Mouse (Mus musculus): ENCODE data around the gene Relb. TPM values are rescaled to one million over a fixed set of nuclear protein-coding genes. Genes with fewer than 3 reads are reported as not detected.

Relb gene
- 13.7 and 26.5 TPM in 2 replicates for polyA plus RNA-seq (2012; ENCODE audit: low replicate concordance)

DNA sequence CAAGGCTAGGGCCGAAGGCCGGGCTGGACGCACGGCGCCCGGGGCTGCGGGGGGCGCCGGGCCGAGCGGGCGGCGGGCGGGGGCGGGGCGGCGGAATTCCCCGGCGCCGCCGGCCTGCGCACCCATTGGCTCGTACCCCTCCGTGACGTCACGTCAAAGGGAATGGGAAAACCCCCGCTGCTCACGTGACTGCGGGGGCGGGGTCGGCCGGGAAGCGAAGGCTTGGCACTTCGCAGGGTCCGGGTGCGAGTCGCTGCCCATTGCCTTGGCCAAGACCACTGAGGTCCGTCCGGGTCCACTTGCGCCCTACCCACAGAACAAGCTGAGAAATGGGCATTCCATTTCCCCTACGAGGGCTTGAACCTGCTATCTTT lies at the start of gene Relb:
TSS of gene Relb (minus strand) at position 78 of the 374 bp plus-strand sequence.

GRCm38 (mm10) chr7:19677872-19678271 lies 48.6 kb upstream of the Relb start, which contains the start of gene Apoc2:
TSS of gene Apoc2 (minus strand) at chr7:19677941.

GRCm38 (mm10) chr7:19664955-19665841 lies 36.0 kb upstream of the Relb start, which contains the start of gene Clptm1:
TSS of gene Clptm1 (minus strand) at chr7:19665033.

GRCm38 (mm10) chr7:19603849-19604605 lies 25.2 kb downstream of the Relb start, which contains the start of gene Clasrp:
TSS of gene Clasrp (minus strand) at chr7:19604486.

DNA sequence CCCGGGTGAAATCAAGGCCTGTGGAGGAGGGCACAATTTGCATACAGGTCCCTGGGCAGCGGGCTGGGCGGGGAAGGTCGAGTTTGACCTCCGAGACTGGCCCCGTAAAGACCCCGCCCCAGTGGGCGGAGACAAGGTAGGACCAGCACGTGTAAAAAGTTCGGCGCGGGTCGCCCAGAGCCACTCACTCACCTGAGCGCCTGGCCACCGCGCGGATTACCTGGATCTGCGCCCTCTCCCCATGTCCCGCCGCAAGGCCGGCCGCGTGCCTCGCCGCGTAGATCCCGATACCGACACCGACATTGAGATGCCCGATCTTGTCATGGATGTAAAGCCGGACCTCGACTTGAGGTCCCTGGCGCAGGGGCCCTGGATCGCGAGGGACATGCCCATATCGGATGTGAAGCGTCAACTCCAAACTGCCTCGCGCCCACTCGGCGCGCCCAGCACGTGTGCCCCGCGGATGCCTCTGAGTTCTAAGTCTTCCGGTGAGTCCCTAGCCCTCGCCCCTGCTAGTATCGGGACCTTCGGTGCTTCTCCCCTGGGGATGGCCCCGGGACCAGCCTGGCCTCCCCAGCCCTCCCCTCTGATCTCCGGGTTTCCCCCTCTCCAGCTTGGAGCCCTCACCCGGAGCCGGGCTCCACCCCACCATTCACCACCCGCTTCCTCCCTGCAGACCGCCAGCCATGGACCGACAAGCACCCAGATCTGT lies 51.9 kb downstream of the Relb start, which contains the start of the genes Zfp296 and Gemin7:
TSS of gene Zfp296 (plus strand) at position 147 of the 712 bp plus-strand sequence.
TSS of gene Gemin7 (minus strand) at position 455 of the 712 bp plus-strand sequence.

GRCm38 (mm10) chr7:19562643-19563410 lies 66.4 kb downstream of the Relb start, which contains the start of gene Ppp1r37:
TSS of gene Ppp1r37 (minus strand) at chr7:19563076.

Other genes starting within 250 kb of the Relb start
- gene Ercc2, start 247.4 kb downstream of the Relb start, polyA plus RNA-seq (2012; ENCODE audit: low replicate concordance) = 43.1 and 62.1 TPM in 2 replicates
- gene Klc3, start 225.3 kb downstream of the Relb start, polyA plus RNA-seq (2012; ENCODE audit: low replicate concordance) = 1.8 and 4.2 TPM in 2 replicates
- gene Ckm, start 224.7 kb downstream of the Relb start, polyA plus RNA-seq (2012; ENCODE audit: low replicate concordance) = 0.33 and 0.72 TPM in 2 replicates
- 18.3 and 53.5 TPM in 2 replicates for gene Mark4, start 170.6 kb downstream of the Relb start, polyA plus RNA-seq (2012; ENCODE audit: low replicate concordance)
- 0.96 and 3.4 TPM in 2 replicates for gene Exoc3l2, start 166.1 kb downstream of the Relb start, polyA plus RNA-seq (2012; ENCODE audit: low replicate concordance)
- 5.1 and 6.1 TPM in 2 replicates for gene Bloc1s3, start 121.1 kb downstream of the Relb start, polyA plus RNA-seq (2012; ENCODE audit: low replicate concordance)
- gene Trappc6a, start 121.0 kb downstream of the Relb start, polyA plus RNA-seq (2012; ENCODE audit: low replicate concordance) = 53.1 and 54.0 TPM in 2 replicates
- gene Nkpd1, start 111.6 kb downstream of the Relb start, polyA plus RNA-seq (2012; ENCODE audit: low replicate concordance) = 0.13 and 0.14 TPM in 2 replicates
- gene Ppp1r37, start 66.4 kb downstream of the Relb start, polyA plus RNA-seq (2012; ENCODE audit: low replicate concordance) = 143 and 152 TPM in 2 replicates
- gene Zfp296, start 52.2 kb downstream of the Relb start, polyA plus RNA-seq (2012; ENCODE audit: low replicate concordance) = 10.0 and 11.1 TPM in 2 replicates
- gene Gemin7, start 51.8 kb downstream of the Relb start, polyA plus RNA-seq (2012; ENCODE audit: low replicate concordance) = 22.7 and 43.0 TPM in 2 replicates
- 117 and 363 TPM in 2 replicates for gene Clasrp, start 25.0 kb downstream of the Relb start, polyA plus RNA-seq (2012; ENCODE audit: low replicate concordance)
- gene Clptm1, start 35.6 kb upstream of the Relb start, polyA plus RNA-seq (2012; ENCODE audit: low replicate concordance) = 187 and 280 TPM in 2 replicates
- not detected in 2 replicates for gene Apoc2, start 48.5 kb upstream of the Relb start, polyA plus RNA-seq (2012; ENCODE audit: low replicate concordance)
- gene Gm44805, start 52.0 kb upstream of the Relb start, polyA plus RNA-seq (2012; ENCODE audit: low replicate concordance) = not detected in 2 replicates
- not detected in 2 replicates for gene Apoc4, start 52.0 kb upstream of the Relb start, polyA plus RNA-seq (2012; ENCODE audit: low replicate concordance)
- 0.99 TPM in 1 of 2 replicates, not detected in the other for gene Apoc1, start 63.2 kb upstream of the Relb start, polyA plus RNA-seq (2012; ENCODE audit: low replicate concordance)
- gene Apoe, start 69.8 kb upstream of the Relb start, polyA plus RNA-seq (2012; ENCODE audit: low replicate concordance) = 178 and 422 TPM in 2 replicates
- 213 and 277 TPM in 2 replicates for gene Tomm40, start 86.0 kb upstream of the Relb start, polyA plus RNA-seq (2012; ENCODE audit: low replicate concordance)
- 4.9 and 6.0 TPM in 2 replicates for gene Nectin2, start 121.0 kb upstream of the Relb start, polyA plus RNA-seq (2012; ENCODE audit: low replicate concordance)
- gene Bcam, start 141.6 kb upstream of the Relb start, polyA plus RNA-seq (2012; ENCODE audit: low replicate concordance) = 6.0 and 6.9 TPM in 2 replicates
- 0.51 TPM in 1 of 2 replicates, not detected in the other for gene Cblc, start 167.4 kb upstream of the Relb start, polyA plus RNA-seq (2012; ENCODE audit: low replicate concordance)
- gene Bcl3, start 193.3 kb upstream of the Relb start, polyA plus RNA-seq (2012; ENCODE audit: low replicate concordance) = 67.9 and 83.4 TPM in 2 replicates
- not detected in 2 replicates for gene Gm19345, start 222.6 kb upstream of the Relb start, polyA plus RNA-seq (2012; ENCODE audit: low replicate concordance)
- gene Ceacam16, start 231.9 kb upstream of the Relb start, polyA plus RNA-seq (2012; ENCODE audit: low replicate concordance) = 3.5 and 10.5 TPM in 2 replicates

Measured in leukemia stem cell, adult 10-12 weeks (primary cell).